Mouse (Mus musculus): ENCODE results near the gene Fam92b. TPM values are rescaled to one million over a fixed set of nuclear protein-coding genes. Genes with fewer than 3 reads are reported as not detected.

Gene Fam92b
- polyA plus RNA-seq, 1 experiment: 0.11 TPM

- DNase-seq (ENCODE audit: low read depth, low spot score): peak; percentile 24
- WGBS: 19% methylated on average over 20 of the region's 20 CpGs
Measured at GRCm38 (mm10) chr8:120190810-120191413, 13.6 kb upstream of the Fam92b start.

GRCm38 (mm10) chr8:120190107-120190809 is 13.0 kb upstream of the Fam92b start:
- no peak for DNase-seq (ENCODE audit: low read depth, low spot score)
- 80% methylated on average over 17 of the region's 17 CpGs for WGBS

GRCm38 (mm10) chr8:120189440-120189839 is 12.2 kb upstream of the Fam92b start:
- 85% methylated on average over 6 of the region's 6 CpGs for WGBS
- no peak for DNase-seq (ENCODE audit: low read depth, low spot score)

- WGBS: 54% methylated on average over 6 of the region's 6 CpGs
- no peak for DNase-seq (ENCODE audit: low read depth, low spot score)
Measured at GRCm38 (mm10) chr8:120188510-120188909, 11.2 kb upstream of the Fam92b start.

GRCm38 (mm10) chr8:120186454-120186853 is 9.2 kb upstream of the Fam92b start:
- WGBS: 67% methylated on average over 8 of the region's 8 CpGs
- no peak for DNase-seq (ENCODE audit: low read depth, low spot score)

- DNase-seq (ENCODE audit: low read depth, low spot score): no peak
- 33% methylated on average over 17 of the region's 17 CpGs for WGBS
Measured at GRCm38 (mm10) chr8:120184850-120185792, 7.9 kb upstream of the Fam92b start.

GRCm38 (mm10) chr8:120184366-120184765 is 7.1 kb upstream of the Fam92b start:
- no peak for DNase-seq (ENCODE audit: low read depth, low spot score)
- WGBS: 25% methylated on average over 9 of the region's 9 CpGs

GRCm38 (mm10) chr8:120181861-120182414 is 4.7 kb upstream of the Fam92b start:
- no peak for DNase-seq (ENCODE audit: low read depth, low spot score)
- 71% methylated on average over 4 of the region's 4 CpGs for WGBS

- DNase-seq (ENCODE audit: low read depth, low spot score): no peak
- 70% methylated on average over 5 of the region's 5 CpGs for WGBS
Measured at GRCm38 (mm10) chr8:120181274-120181673, 4.0 kb upstream of the Fam92b start.

GRCm38 (mm10) chr8:120180445-120180970 is 3.2 kb upstream of the Fam92b start:
- 70% methylated on average over 7 of the region's 7 CpGs for WGBS
- DNase-seq (ENCODE audit: low read depth, low spot score): no peak

- peak; percentile 60 for DNase-seq (ENCODE audit: low read depth, low spot score)
- under 1% methylated on average over 10 of the region's 10 CpGs for WGBS
Measured at GRCm38 (mm10) chr8:120179027-120179431, 1.8 kb upstream of the Fam92b start.

GRCm38 (mm10) chr8:120178124-120178514 is 853 bp upstream of the Fam92b start:
- no peak for DNase-seq (ENCODE audit: low read depth, low spot score)
- WGBS: 24% methylated on average over 10 of the region's 10 CpGs

GRCm38 (mm10) chr8:120176605-120177004 is 661 bp downstream of the Fam92b start:
- 56% methylated on average over 4 of the region's 4 CpGs for WGBS
- DNase-seq (ENCODE audit: low read depth, low spot score): no peak

GRCm38 (mm10) chr8:120174606-120175005 is 2.7 kb downstream of the Fam92b start:
- 66% methylated on average over 18 of the region's 18 CpGs for WGBS
- no peak for DNase-seq (ENCODE audit: low read depth, low spot score)

- DNase-seq (ENCODE audit: low read depth, low spot score): no peak
- 71% methylated on average over 1 of the region's 1 CpGs for WGBS
Measured at GRCm38 (mm10) chr8:120173195-120173594, 4.1 kb downstream of the Fam92b start.

GRCm38 (mm10) chr8:120169119-120169518 is 8.1 kb downstream of the Fam92b start:
- DNase-seq (ENCODE audit: low read depth, low spot score): no peak
- 55% methylated on average over 8 of the region's 8 CpGs for WGBS

- WGBS: 45% methylated on average over 5 of the region's 5 CpGs
- DNase-seq (ENCODE audit: low read depth, low spot score): no peak
Measured at GRCm38 (mm10) chr8:120167821-120168220, 9.4 kb downstream of the Fam92b start.

GRCm38 (mm10) chr8:120167136-120167535 is 10.1 kb downstream of the Fam92b start:
- no peak for DNase-seq (ENCODE audit: low read depth, low spot score)
- 37% methylated on average over 8 of the region's 8 CpGs for WGBS

- DNase-seq (ENCODE audit: low read depth, low spot score): no peak
Measured at GRCm38 (mm10) chr8:120164026-120164425, 13.2 kb downstream of the Fam92b start.

GRCm38 (mm10) chr8:120163376-120163775 is 13.9 kb downstream of the Fam92b start:
- WGBS: 83% methylated on average over 8 of the region's 8 CpGs
- DNase-seq (ENCODE audit: low read depth, low spot score): no peak

More at GRCm38 (mm10) chr8:120164026-120164425, 13.2 kb downstream of the Fam92b start:
- WGBS: 86% methylated on average over 5 of the region's 5 CpGs
